Mouse (Mus musculus) heart, embryonic 15.5 days (tissue): ENCODE results near the gene 9330161L09Rik. TPM values are rescaled to one million over a fixed set of nuclear protein-coding genes. Genes with fewer than 3 reads are reported as not detected.

ENCODE experiments used
- ATAC-seq: fragments of 200-750 bp; cut with Nextera tagmentation; replicated peaks from 2 replicates; pipeline ENCODE4 v1.8.0; 2017; ENCODE audit warnings: low read depth, moderate TSS enrichment; ENCODE audit not compliant: insufficient number of reproducible peaks, insufficient read depth, low FRiP score
- H3K27ac ChIP-seq: fragments of 300-500 bp; sonication (generic); 2 replicates; pipeline ENCODE4 v1.5.1; 2015; ENCODE audit warnings: mild to moderate bottlenecking, inconsistent platforms
- H3K27me3 ChIP-seq: fragments of 300-500 bp; sonication (generic); 2 replicates; pipeline ENCODE4 v1.6.1; 2015; ENCODE audit warnings: inconsistent platforms
- H3K36me3 ChIP-seq: fragments of 300-500 bp; sonication (generic); 2 replicates; pipeline ENCODE4 v1.6.1; 2015; ENCODE audit warnings: mild to moderate bottlenecking, inconsistent platforms
- H3K4me1 ChIP-seq: fragments of 300-500 bp; sonication (generic); replicated peaks from 2 replicates; pipeline ENCODE4 v1.6.1; 2015; ENCODE audit warnings: inconsistent platforms
- H3K4me2 ChIP-seq: fragments of 300-500 bp; sonication (generic); 2 replicates; pipeline ENCODE4 v1.6.1; 2015; ENCODE audit warnings: inconsistent platforms, mild to moderate bottlenecking, moderate library complexity
- H3K4me3 ChIP-seq: fragments of 300-500 bp; sonication (generic); 2 replicates; pipeline ENCODE4 v1.5.1; 2015; ENCODE audit warnings: mild to moderate bottlenecking, inconsistent platforms
- H3K9ac ChIP-seq: fragments of 300-500 bp; sonication (generic); 2 replicates; pipeline ENCODE4 v1.6.1; 2015; ENCODE audit warnings: mild to moderate bottlenecking, inconsistent platforms
- H3K9me3 ChIP-seq: fragments of 300-500 bp; sonication (generic); replicated peaks from 2 replicates; pipeline ENCODE4 v1.6.1; 2016; ENCODE audit warnings: inconsistent platforms
- WGBS: fragments of 180-500 bp; shearing (Covaris S2); methylation state at CpG from one replicate; pipeline ENCODE4 v1.1.7; 2015; ENCODE audit warnings: mixed read lengths; 5-methylcytosine and 5-hydroxymethylcytosine counted together
- polyA plus RNA-seq: library from polyadenylated mRNA; unstranded; fragments of >200 nt; fragmentation: Nextera tagmentation; extraction: Ambion mirVana; gene quantifications from 2 replicates; pipeline ENCODE4 v1.2.1, GENCODE M21; 2015

The 9330161L09Rik gene
- polyA plus RNA-seq, 1 experiment from 2014 or later = 0.42 TPM

DNA sequence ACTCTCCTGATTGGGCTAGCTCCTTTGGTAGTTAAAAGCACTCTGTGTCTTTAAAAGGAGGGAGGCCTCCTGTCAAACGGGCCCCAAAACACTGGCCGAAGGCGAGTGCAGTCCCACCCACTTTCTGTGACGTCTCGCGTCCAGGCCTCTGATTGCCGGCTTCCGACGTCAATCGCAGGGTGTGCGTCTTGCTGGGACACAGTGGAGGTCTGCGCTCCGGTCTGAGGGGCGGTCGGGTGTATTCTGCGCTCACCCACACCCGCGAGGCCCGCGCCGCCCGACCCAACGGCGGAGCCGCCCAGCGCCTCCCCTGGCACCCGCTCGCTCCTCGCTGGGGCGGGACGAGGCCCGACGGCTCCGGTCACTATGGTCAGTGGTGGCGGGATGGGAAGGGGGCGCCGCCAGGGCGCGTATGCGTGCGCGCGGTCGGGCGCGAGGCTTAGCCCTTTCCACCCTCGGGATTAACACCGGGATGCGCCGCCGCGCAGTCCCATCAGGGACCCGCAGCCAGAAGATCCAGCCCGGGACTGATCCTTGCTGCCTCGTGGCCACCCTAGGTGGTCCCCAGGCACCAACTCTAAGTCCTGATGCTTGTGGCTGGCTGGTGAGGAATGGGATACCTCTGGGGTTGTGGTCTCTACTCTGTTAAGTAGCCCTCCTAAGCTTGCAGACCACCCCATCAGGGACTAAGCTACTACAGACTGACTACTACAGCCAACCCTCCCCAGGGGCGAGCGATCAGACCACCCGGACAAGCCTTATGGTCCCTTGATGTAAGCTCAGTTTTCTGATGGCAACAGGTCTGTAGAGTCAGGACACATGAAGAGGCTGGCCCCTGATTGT is 18.9 kb downstream of the 9330161L09Rik start, which contains the start of gene Otub2:
Gene Otub2, plus strand, starts transcription at position 178 of the 843 bp plus-strand sequence.
- peak; percentile 98 for ATAC-seq
- under 1% methylated on average over 57 of the region's 58 CpGs for whole genome bisulfite sequencing
- peaks cover 38% of the 10 kb centered on the region for H3K4me1 ChIP-seq
- no peaks in the 10 kb centered on the region for H3K27me3 ChIP-seq
- H3K36me3 ChIP-seq = no peaks in the 10 kb centered on the region
- H3K9me3 ChIP-seq = no peaks in the 10 kb centered on the region
- H3K27ac ChIP-seq = peak within 1 kb of the TSS; percentile 71
- H3K4me2 ChIP-seq = peak within 1 kb of the TSS; percentile 88
- peak within 1 kb of the TSS; percentile 89 for H3K9ac ChIP-seq
- peak within 1 kb of the TSS; percentile 88 for H3K4me3 ChIP-seq

DNA sequence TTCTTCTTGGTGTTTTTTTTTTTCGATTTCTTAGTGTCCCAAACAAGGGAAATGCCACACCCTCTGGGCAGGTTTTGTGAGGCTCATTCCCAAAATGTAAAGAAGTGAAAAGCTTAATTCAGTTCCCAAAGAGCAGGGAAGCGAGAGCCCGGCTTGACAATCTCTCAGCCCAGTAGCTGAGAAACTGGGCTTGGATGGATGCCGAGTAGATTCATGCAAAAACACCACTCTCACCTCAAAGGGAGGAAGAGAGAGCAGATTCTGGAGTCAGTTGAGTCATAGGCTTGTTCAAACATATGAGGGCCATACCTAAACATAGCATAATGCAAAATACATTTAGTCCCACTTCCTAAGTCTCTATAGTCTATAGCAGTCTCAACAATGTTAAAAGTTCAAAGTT is 27.4 kb downstream of the 9330161L09Rik start:
- Histone ChIP-seq H3K27ac (no peak overlapping the region), H3K27me3 (no peaks in the 10 kb centered on the region), H3K9me3 (no peaks in the 10 kb centered on the region), H3K4me1 (peaks cover 7% of the 10 kb centered on the region), H3K9ac (no peak overlapping the region), H3K4me2 (no peak overlapping the region), H3K4me3 (no peak overlapping the region), H3K36me3 (no peaks in the 10 kb centered on the region)
- 78% methylated on average over 4 of the region's 4 CpGs for WGBS
- no peak for ATAC-seq

DNA sequence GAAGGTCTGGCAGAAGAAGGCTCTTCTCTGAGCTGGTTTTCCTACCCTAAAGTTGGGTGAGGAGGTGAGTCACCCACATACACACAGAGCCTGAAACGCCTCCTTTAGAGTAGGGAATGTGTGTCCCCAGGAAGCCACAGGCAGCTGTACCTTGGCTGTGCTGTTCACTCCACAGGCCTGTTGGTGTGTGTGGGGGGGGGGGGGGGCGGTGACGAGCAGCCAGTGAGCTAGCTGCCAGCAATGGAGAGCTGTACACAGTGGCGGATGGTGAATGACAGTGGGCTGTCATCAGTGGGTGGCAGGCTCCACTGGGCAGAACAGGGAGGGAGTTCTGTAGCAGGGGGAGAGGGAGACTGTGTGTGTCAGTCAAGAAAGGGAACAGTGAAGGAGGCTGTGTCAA is 30.8 kb downstream of the 9330161L09Rik start:
- no peaks in the 10 kb centered on the region for H3K36me3 ChIP-seq
- H3K27ac ChIP-seq = no peak overlapping the region
- no peaks in the 10 kb centered on the region for H3K9me3 ChIP-seq
- H3K27me3 ChIP-seq = no peaks in the 10 kb centered on the region
- no peak overlapping the region for H3K4me3 ChIP-seq
- no peak overlapping the region for H3K9ac ChIP-seq
- H3K4me1 ChIP-seq = peaks cover 7% of the 10 kb centered on the region
- 57% methylated on average over 4 of the region's 4 CpGs for WGBS
- ATAC-seq = 0 out of 2 replicates have a peak, but pooled peaks have one; percentile 15
- no peak overlapping the region for H3K4me2 ChIP-seq

GRCm38 (mm10) chr12:103376124-103376523 is 31.5 kb downstream of the 9330161L09Rik start:
- Histone ChIP-seq H3K9ac (no peak overlapping the region), H3K27me3 (no peaks in the 10 kb centered on the region), H3K27ac (no peak overlapping the region), H3K4me1 (peaks cover 7% of the 10 kb centered on the region), H3K9me3 (no peaks in the 10 kb centered on the region), H3K4me2 (no peak overlapping the region), H3K4me3 (no peak overlapping the region), H3K36me3 (no peaks in the 10 kb centered on the region)
- 46% methylated on average over 5 of the region's 5 CpGs for WGBS
- no peak; the same call in 1 of the 2 replicates for ATAC-seq

DNA sequence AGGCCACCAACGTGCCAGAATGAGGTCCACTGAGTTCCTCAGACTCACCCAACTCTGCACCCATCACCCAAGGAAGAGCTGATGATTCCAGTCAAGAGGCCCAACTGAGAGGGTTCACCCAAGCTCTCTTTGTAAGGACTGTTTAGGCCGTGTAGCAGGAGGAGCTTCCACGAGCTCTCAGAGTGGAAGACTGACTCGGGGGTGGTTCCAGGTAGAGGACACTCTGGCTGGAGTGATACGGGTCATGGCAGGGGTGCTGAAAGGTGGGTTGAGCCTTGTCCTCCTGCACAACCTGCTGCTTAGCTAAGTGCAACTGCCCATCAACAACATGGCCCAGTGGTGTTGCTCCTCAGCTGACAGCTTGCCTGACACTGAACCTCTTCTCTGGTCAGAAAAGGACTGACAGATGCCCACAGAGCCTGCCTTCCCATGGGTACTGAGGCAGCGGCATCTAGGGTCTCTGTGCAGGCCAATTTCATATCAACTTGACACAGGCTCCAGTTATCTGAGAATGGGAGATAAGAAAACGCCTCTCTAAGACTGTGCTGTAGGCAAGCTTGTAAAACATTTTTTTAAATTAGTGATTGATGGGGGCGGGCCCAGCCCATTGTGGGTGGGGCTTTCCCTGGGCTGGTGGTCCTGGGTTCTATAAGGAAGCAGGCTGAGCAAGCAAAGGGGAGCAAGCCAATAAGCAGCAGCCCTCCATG is 33.9 kb downstream of the 9330161L09Rik start:
- Histone ChIP-seq H3K36me3 (no peaks in the 10 kb centered on the region), H3K4me1 (peaks cover 7% of the 10 kb centered on the region), H3K9ac (no peak overlapping the region), H3K4me2 (no peak overlapping the region), H3K9me3 (no peaks in the 10 kb centered on the region), H3K4me3 (no peak overlapping the region), H3K27ac (no peak overlapping the region), H3K27me3 (no peaks in the 10 kb centered on the region)
- no peak for ATAC-seq
- WGBS = 43% methylated on average over 8 of the region's 8 CpGs

- WGBS = 28% methylated on average over 6 of the region's 6 CpGs
- ATAC-seq = no peak
- no peaks in the 10 kb centered on the region for H3K27me3 ChIP-seq
Observed at GRCm38 (mm10) chr12:103371711-103372110, 35.9 kb downstream of the 9330161L09Rik start.

DNA sequence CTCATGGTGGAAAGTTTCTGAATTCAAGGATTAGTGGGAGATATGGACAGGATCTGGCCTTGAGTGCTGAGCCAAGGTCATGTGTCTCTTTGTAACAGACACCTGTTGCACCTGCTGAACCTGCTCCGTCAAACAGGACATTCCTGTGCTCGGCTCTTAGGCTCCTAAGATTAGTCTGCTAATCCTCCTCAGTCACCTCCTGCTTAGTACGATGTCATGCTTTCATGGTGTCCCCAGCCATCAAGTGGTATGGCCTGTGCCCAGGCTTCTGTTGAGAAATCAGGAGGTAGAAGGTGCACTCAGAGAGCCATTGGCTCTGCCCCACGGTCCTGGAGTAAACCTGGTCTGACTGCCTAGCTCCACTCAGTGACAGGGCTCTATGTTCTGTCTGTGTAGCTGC is 36.8 kb downstream of the 9330161L09Rik start:
- no peak overlapping the region for H3K9ac ChIP-seq
- H3K27me3 ChIP-seq = no peaks in the 10 kb centered on the region
- 62% methylated on average over 4 of the region's 4 CpGs for WGBS
- no peak overlapping the region for H3K4me3 ChIP-seq
- H3K4me2 ChIP-seq = no peak overlapping the region
- H3K27ac ChIP-seq = no peak overlapping the region
- no peaks in the 10 kb centered on the region for H3K9me3 ChIP-seq
- peaks cover 8% of the 10 kb centered on the region for H3K4me1 ChIP-seq
- ATAC-seq = no peak
- no peaks in the 10 kb centered on the region for H3K36me3 ChIP-seq

More at GRCm38 (mm10) chr12:103371711-103372110, 35.9 kb downstream of the 9330161L09Rik start:
- no peak overlapping the region for H3K9ac ChIP-seq
- H3K4me3 ChIP-seq = no peak overlapping the region
- no peaks in the 10 kb centered on the region for H3K9me3 ChIP-seq
- no peaks in the 10 kb centered on the region for H3K36me3 ChIP-seq
- H3K4me1 ChIP-seq = peaks cover 15% of the 10 kb centered on the region
- no peak overlapping the region for H3K4me2 ChIP-seq
- H3K27ac ChIP-seq = no peak overlapping the region

DNA sequence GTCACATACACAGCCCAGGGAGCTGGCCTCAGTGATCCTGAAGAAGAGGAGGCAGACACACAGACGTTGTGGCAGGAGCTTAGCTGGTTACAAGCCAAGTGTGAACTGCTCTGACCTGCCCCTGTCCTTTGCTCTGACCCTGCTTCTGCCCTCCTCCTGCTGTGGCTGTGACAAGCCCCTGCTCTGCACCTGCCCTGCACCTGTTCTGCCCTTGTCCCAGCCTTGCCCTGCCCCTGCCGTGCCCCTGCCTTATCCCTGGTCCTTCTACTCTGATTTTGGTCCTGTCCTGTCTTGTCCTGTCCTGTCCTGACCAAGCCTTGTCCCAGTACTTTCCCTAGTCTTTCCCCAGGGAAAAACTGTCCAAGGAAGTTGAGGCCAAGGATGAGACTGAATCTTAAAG is 38.8 kb downstream of the 9330161L09Rik start:
- no peak for ATAC-seq
- Histone ChIP-seq H3K9me3 (no peaks in the 10 kb centered on the region), H3K9ac (no peak overlapping the region), H3K4me2 (no peak overlapping the region), H3K4me1 (peaks cover 8% of the 10 kb centered on the region), H3K36me3 (no peaks in the 10 kb centered on the region), H3K27ac (no peak overlapping the region), H3K27me3 (no peaks in the 10 kb centered on the region), H3K4me3 (no peak overlapping the region)
- WGBS = 52% methylated on average over 2 of the region's 2 CpGs

DNA sequence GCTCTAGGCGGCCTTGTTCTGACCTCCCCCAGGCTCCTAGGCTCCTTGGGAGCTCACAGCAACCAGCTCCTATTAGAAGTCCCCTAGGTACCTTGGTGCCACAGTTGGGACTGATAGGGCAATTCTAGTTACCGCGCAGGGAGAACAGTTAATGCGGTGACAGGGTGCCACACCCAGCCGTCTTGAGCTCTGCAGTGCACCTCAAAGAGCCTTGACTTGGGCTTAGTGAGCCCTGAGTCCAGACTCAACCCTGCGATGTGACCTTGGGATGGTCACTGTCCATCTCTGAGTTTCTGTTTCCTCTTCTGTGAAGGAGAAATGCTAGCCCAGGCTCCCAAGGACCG is 39.3 kb downstream of the 9330161L09Rik start:
- Histone ChIP-seq H3K9me3 (no peaks in the 10 kb centered on the region), H3K27me3 (no peaks in the 10 kb centered on the region), H3K4me1 (peaks cover 8% of the 10 kb centered on the region), H3K4me3 (no peak overlapping the region), H3K27ac (no peak overlapping the region), H3K9ac (no peak overlapping the region), H3K4me2 (peak overlapping the region; percentile 49), H3K36me3 (no peaks in the 10 kb centered on the region)
- 72% methylated on average over 7 of the region's 7 CpGs for whole genome bisulfite sequencing
- ATAC-seq = no peak

DNA sequence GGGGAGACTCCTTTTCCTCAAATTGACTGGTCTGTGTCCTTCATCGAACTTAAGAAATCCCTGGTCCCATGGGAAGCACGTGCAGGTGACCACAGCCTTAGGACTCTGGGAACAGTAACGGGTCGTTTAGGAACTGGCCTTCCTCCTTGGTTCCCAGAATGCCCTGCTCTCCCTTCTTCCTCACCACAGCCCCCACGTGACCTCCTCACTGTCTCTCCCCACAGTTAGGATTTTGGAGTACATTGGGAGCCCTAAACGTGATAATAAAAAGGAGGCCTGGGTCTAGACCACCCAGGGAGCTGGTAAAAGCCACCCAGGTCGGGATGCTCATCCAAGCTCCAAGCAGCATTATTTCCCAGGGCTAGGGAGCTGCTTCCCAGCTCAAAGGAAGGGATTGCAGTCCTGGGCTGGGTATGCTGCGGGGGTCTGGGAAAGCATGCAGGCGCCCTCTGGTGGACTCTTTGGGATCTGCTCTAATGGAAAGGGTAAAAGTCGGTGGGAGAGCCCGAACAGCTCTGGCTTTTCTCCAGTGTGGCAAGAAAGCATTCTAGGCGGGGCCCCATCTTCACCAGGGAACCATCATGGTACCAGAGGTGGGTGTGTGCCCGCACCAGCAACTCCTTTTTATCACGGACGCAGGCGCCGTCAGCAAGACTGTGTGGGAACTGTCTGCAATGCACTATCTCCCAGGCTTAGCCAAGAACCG is 39.8 kb downstream of the 9330161L09Rik start:
- peak overlapping the region; percentile 49 for H3K4me2 ChIP-seq

DNA sequence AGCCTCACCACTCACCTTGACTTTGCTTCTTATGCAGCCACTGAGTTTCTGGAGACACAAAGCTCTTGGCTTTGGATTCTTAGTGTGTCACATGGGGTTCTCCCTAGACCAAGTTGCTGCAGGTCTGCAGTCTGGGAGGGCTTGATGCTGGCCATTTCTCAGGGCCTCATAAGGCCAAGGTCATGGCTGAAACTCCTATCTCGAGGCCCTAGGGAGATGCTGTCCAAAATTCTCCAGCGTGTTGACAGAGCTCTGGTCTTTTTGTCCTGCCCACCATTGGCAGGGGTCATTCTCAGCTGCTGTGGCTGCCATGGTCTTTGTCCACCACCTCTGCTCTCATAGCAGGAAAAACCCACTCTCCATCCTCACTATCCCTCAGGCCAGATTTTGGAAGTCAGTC is 40.4 kb downstream of the 9330161L09Rik start:
- no peak for ATAC-seq
- 59% methylated on average over 2 of the region's 2 CpGs for WGBS
- Histone ChIP-seq H3K9ac (no peak overlapping the region), H3K27ac (no peak overlapping the region), H3K4me3 (no peak overlapping the region), H3K36me3 (no peaks in the 10 kb centered on the region), H3K9me3 (no peaks in the 10 kb centered on the region), H3K27me3 (no peaks in the 10 kb centered on the region), H3K4me1 (peaks cover 15% of the 10 kb centered on the region), H3K4me2 (no peak overlapping the region)

More for the DNA sequence above, 39.8 kb downstream of the 9330161L09Rik start:
- no peaks in the 10 kb centered on the region for H3K36me3 ChIP-seq
- H3K9me3 ChIP-seq = no peaks in the 10 kb centered on the region
- H3K27ac ChIP-seq = no peak overlapping the region
- no peak overlapping the region for H3K9ac ChIP-seq
- H3K4me3 ChIP-seq = 0 out of 2 replicates have a peak overlapping the region, but pooled peaks have one; percentile 6
- peaks cover 9% of the 10 kb centered on the region for H3K4me1 ChIP-seq
- WGBS = 17% methylated on average over 18 of the region's 18 CpGs
- ATAC-seq = peak; percentile 51; the same call in 1 of the 2 replicates
- H3K27me3 ChIP-seq = no peaks in the 10 kb centered on the region
